Mouse (Mus musculus) midbrain, embryonic 14.5 days (tissue): ENCODE data around the gene Scnm1. TPM values are rescaled to one million over a fixed set of nuclear protein-coding genes. Genes with fewer than 3 reads are reported as not detected.
"Not testable (repeated sequence)": the region's sequence is repeated elsewhere in the genome, so short reads cannot be mapped to it uniquely, and the experiment has no call there.

ENCODE experiments used
- ATAC-seq: fragments of 200-750 bp; cut with Nextera tagmentation; 2 replicates; pipeline ENCODE4 v1.8.0; 2017; ENCODE audit warnings: moderate number of reproducible peaks, moderate library complexity; ENCODE audit not compliant: low FRiP score, low TSS enrichment
- DNase-seq: peaks from one replicate; pipeline ENCODE4 v3.0.0-alpha.2; 2015
- H3K27ac ChIP-seq: fragments of 300-500 bp; sonication (generic); replicated peaks from 2 replicates; pipeline ENCODE4 v1.5.1; 2014; ENCODE audit warnings: mild to moderate bottlenecking, low read depth, low read length, moderate library complexity
- H3K27me3 ChIP-seq: fragments of 300-500 bp; sonication (generic); 2 replicates; pipeline ENCODE4 v1.6.1; 2014; ENCODE audit warnings: low read length, control low read depth, mixed read lengths; ENCODE audit not compliant: control insufficient read depth, insufficient read depth
- H3K36me3 ChIP-seq: fragments of 300-500 bp; sonication (generic); 2 replicates; pipeline ENCODE4 v1.6.1; 2014; ENCODE audit warnings: low read length, control low read depth; ENCODE audit not compliant: control insufficient read depth, insufficient read depth
- H3K4me1 ChIP-seq: fragments of 300-500 bp; sonication (generic); 2 replicates; pipeline ENCODE4 v1.6.1; 2014; ENCODE audit warnings: mild to moderate bottlenecking, antibody characterized with exemption, low read length, control low read depth; ENCODE audit not compliant: control insufficient read depth, insufficient read depth
- H3K4me2 ChIP-seq: fragments of 300-500 bp; sonication (generic); 2 replicates; pipeline ENCODE4 v1.6.1; 2014; ENCODE audit warnings: mild to moderate bottlenecking, low read length, moderate library complexity
- H3K4me3 ChIP-seq: fragments of 300-500 bp; sonication (generic); replicated peaks from 2 replicates; pipeline ENCODE4 v1.5.1; 2014; ENCODE audit warnings: low read depth, low read length
- H3K9ac ChIP-seq: fragments of 300-500 bp; sonication (generic); replicated peaks from 2 replicates; pipeline ENCODE4 v1.6.1; 2014; ENCODE audit warnings: mild to moderate bottlenecking, low read length, moderate library complexity
- H3K9me3 ChIP-seq: fragments of 300-500 bp; sonication (generic); 2 replicates; pipeline ENCODE4 v1.6.1; 2016; ENCODE audit warnings: low read length, control low read depth, mixed read lengths; ENCODE audit not compliant: control insufficient read depth
- WGBS: fragments of 180-500 bp; shearing (Covaris S2); extraction: QIAGEN DNeasy Blood & Tissue Kit; methylation state at CpG from one replicate; pipeline ENCODE4 v1.1.7; 2014; 5-methylcytosine and 5-hydroxymethylcytosine counted together
- polyA plus RNA-seq: library from polyadenylated mRNA; unstranded; fragments of >200 nt; fragmentation: Nextera tagmentation; extraction: Ambion mirVana; gene quantifications from 2 replicates; pipeline ENCODE4 v1.2.1, GENCODE M21; 2014

Gene Scnm1
- polyA plus RNA-seq, 1 experiment from 2014 or later = 86.6 TPM

GRCm38 (mm10) chr3:95107898-95108297 lies 25.9 kb downstream of the Scnm1 start:
- Histone ChIP-seq H3K36me3 (0 out of 2 replicates have a peak, but pooled peaks cover 3% of the 10 kb centered on the region), H3K27ac (no peak overlapping the region), H3K9me3 (no peaks in the 10 kb centered on the region), H3K4me3 (no peak overlapping the region), H3K4me2 (no peak overlapping the region), H3K27me3 (no peaks in the 10 kb centered on the region), H3K9ac (no peak overlapping the region), H3K4me1 (peaks cover 22% of the 10 kb centered on the region)
- 78% methylated on average over 2 of the region's 2 CpGs for WGBS
- ATAC-seq (no peak), DNase-seq (peak; percentile 31)

DNA sequence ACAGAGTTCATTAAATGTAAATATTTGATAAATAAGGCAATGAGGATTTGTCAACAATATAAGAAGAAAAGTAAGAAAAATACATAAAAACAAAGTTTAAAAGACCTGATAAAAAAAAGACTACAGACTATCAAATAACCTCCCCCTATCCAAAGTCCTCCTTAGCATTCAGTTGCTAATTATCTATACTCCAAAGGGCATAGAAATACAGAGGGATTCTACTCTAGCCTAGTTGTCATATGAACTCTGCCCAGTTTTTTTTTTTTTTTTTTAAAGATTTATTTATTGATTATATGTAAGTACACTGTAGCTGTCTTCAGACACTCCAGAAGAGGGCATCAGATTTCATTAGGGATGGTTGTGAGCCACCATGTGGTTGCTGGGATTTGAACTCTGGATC lies 26.5 kb downstream of the Scnm1 start:
- Histone ChIP-seq H3K27ac (peak overlapping the region; percentile 78; the same call in 1 of the 2 replicates), H3K4me2 (peak overlapping the region; percentile 67), H3K4me3 (peak overlapping the region; percentile 73), H3K4me1 (peaks cover 17% of the 10 kb centered on the region)
- H3K36me3 ChIP-seq, H3K27me3 ChIP-seq, DNase-seq, H3K9ac ChIP-seq, H3K9me3 ChIP-seq, ATAC-seq: not testable (repeated sequence)

DNA sequence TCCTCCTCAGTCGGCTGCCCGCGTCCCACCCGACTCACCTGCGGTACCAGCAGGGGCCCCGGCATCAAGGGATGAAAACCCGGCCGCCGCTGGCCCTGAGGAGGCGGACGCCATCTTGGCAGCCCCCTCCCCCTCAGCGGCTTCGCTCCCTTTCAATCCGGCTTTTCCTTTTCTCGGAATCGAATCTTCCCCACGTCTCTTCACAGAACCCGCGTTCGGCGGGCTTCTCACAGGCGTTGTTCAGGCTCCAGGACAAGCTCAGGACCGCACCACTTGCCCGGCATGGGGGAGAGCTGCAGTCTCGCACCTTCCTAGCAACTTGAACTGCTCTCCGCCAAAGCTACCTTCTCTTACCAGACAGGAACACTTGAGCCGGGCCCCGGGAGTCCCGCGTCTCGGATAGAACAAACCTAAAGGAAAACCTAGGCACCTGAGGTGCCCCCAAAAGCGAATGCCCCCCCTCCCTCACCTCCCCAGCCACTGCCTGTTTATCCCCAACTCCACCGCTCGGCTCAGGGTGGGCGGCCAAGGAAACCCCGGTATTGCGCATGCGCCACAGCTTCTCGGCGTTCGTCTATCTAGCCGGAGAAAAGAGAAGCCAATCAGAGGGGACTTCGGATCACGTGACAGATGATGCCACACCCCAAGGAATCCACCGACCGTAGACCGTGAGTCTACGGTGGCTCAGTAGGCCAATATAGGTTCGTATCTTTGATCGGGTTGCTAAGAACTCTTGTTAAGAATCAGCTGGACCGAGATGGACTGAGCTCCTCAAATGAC lies 27.3 kb downstream of the Scnm1 start, which contains the start of gene Pip5k1a:
TSS of gene Pip5k1a (minus strand) at position 593 of the 780 bp plus-strand sequence.
- WGBS = under 1% methylated on average over 51 of the region's 51 CpGs
- DNase-seq (peak; percentile 99), ATAC-seq (peak; percentile 92)
- Histone ChIP-seq H3K4me2 (peak within 1 kb of the TSS; percentile 80), H3K9me3 (no peaks in the 10 kb centered on the region), H3K27ac (peak within 1 kb of the TSS; percentile 78), H3K36me3 (peaks cover 5% of the 10 kb centered on the region; the same call in 1 of the 2 replicates), H3K27me3 (no peaks in the 10 kb centered on the region), H3K4me1 (peaks cover 11% of the 10 kb centered on the region), H3K9ac (peak within 1 kb of the TSS; percentile 92), H3K4me3 (peak within 1 kb of the TSS; percentile 73)

DNA sequence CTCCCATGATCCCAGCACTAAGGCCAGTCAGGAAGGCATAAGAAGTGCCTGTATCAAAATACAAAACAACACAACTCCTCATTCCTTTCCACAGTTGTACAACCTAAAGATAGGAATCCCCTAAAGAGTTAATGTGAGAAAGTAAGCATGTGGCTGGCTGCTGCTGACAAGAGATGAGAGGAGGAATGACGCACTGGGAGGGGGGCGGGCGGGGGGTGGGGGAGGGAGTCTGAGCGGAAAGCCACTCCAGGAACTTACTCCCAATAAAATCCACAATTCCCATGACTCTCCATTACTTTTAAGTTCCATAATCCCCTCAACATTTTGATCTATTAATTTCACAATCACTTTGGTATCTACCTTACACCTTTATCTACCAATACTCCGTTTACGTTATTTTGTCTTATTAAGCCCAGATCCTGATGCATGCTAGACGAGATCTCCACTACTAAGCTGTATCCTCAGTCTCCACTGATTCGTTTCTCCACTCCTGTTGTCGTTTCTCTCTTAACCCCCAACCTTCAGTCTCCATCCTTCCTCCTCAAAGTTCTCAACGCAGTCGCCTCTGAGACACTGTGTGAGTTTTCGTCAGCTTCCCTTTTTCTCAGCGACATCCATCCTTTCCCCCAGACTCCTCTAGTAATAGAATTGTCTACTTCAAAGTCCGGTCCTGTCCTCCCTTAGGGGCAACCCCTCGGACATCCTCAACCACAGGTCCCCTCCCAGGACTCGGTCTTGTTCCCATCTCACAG lies 28.0 kb downstream of the Scnm1 start:
- peak overlapping the region; percentile 73 for H3K4me3 ChIP-seq
- DNase-seq = peak; percentile 2
- H3K27ac ChIP-seq = peak overlapping the region; percentile 78
- H3K27me3 ChIP-seq = no peaks in the 10 kb centered on the region
- no peak for ATAC-seq
- H3K4me2 ChIP-seq = peak overlapping the region; percentile 80
- peaks cover 10% of the 10 kb centered on the region; the same call in 1 of the 2 replicates for H3K36me3 ChIP-seq
- WGBS = under 1% methylated on average over 16 of the region's 16 CpGs
- H3K9ac ChIP-seq = peak overlapping the region; percentile 92
- peaks cover 11% of the 10 kb centered on the region for H3K4me1 ChIP-seq
- no peaks in the 10 kb centered on the region for H3K9me3 ChIP-seq

DNA sequence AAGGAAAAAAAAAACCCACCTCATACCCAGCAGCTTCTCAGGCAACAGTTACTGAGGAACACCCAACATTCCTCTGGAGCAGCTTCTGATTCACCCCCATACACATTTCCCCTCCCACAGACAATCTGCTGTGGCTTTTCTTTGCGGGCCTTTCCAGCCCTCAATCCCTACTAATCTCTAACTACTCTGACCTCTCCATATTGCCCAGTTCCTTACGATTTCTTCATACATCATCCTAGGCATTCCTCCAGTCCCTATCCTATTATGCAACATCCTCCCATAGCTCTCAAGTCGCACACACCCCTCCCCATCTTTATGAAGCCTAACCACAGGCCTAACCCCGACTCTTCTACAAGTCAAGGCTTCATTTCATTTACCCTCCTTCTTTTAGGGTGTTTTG lies 28.7 kb downstream of the Scnm1 start:
- no peaks in the 10 kb centered on the region for H3K27me3 ChIP-seq
- WGBS = 80% methylated on average over 4 of the region's 4 CpGs
- peak overlapping the region; percentile 80 for H3K4me2 ChIP-seq
- H3K9ac ChIP-seq = peak overlapping the region; percentile 92
- H3K4me1 ChIP-seq = peaks cover 11% of the 10 kb centered on the region
- peak overlapping the region; percentile 73 for H3K4me3 ChIP-seq
- H3K27ac ChIP-seq = no peak overlapping the region
- DNase-seq (no peak), ATAC-seq (no peak)
- peaks cover 10% of the 10 kb centered on the region; the same call in 1 of the 2 replicates for H3K36me3 ChIP-seq
- no peaks in the 10 kb centered on the region for H3K9me3 ChIP-seq

GRCm38 (mm10) chr3:95100854-95101253 lies 33.0 kb downstream of the Scnm1 start:
- 41% methylated on average over 2 of the region's 2 CpGs for WGBS
- H3K9ac ChIP-seq = no peak overlapping the region
- H3K9me3 ChIP-seq = no peaks in the 10 kb centered on the region
- H3K27ac ChIP-seq = no peak overlapping the region
- H3K4me1 ChIP-seq = peaks cover 11% of the 10 kb centered on the region
- DNase-seq = no peak
- peaks cover 20% of the 10 kb centered on the region for H3K36me3 ChIP-seq
- ATAC-seq = no peak
- H3K4me2 ChIP-seq = no peak overlapping the region
- H3K4me3 ChIP-seq = no peak overlapping the region
- H3K27me3 ChIP-seq = no peaks in the 10 kb centered on the region

DNA sequence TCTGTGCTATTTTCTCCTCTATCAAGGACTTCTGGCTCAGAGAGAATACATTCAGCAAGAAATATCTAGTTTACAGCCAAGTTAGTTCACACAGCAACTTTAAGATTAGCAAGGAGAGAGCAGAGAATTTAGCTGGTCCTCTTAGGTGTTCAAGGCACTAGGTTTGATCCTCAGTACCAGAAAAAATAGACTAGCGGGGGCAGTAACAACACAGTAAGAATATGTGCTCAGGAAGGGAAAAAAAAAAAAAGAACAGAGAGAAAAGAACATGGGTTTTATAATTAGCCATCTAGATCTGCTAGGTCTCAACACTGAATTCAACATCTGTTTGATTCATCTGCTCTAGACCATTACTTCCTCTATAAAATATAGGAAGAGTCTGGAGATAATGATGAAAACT lies 45.7 kb downstream of the Scnm1 start:
- DNase-seq (no peak), ATAC-seq (no peak)
- H3K4me2 ChIP-seq = no peak overlapping the region
- no peak overlapping the region for H3K27ac ChIP-seq
- H3K36me3 ChIP-seq = no peaks in the 10 kb centered on the region
- H3K4me3 ChIP-seq = no peak overlapping the region
- no peaks in the 10 kb centered on the region for H3K27me3 ChIP-seq
- H3K4me1 ChIP-seq = no peaks in the 10 kb centered on the region
- 94% methylated on average over 1 of the region's 1 CpGs for WGBS
- H3K9ac ChIP-seq = no peak overlapping the region
- no peaks in the 10 kb centered on the region for H3K9me3 ChIP-seq
